Mouse (Mus musculus) ES-Bruce4 (cell line): ENCODE measurements around the gene Zfp11.
"Not testable (repeated sequence)": the region's sequence is repeated elsewhere in the genome, so short reads cannot be mapped to it uniquely, and the experiment has no call there.

ENCODE experiments used
- CTCF ChIP-seq: IDR thresholded peaks from one replicate; pipeline ENCODE4 v1.8.1; 2011; ENCODE audit warnings: low read depth, low read length
- EP300 ChIP-seq: IDR thresholded peaks from 2 replicates; pipeline ENCODE4 v1.6.1; 2011; ENCODE audit warnings: low read depth, low read length; ENCODE audit not compliant: insufficient read depth
- POLR2A ChIP-seq: IDR thresholded peaks from one replicate; pipeline ENCODE4 v1.8.1; 2011; ENCODE audit warnings: low read length; ENCODE audit not compliant: insufficient read depth

GRCm38 (mm10) chr5:129620600-129620999, 49.3 kb downstream of the Zfp11 start:
- not testable (repeated sequence) for TF ChIP-seq CTCF, POLR2A, EP300
